8 mouse cellular contexts compared by ENCODE assay signal in the genomic region with DNA sequence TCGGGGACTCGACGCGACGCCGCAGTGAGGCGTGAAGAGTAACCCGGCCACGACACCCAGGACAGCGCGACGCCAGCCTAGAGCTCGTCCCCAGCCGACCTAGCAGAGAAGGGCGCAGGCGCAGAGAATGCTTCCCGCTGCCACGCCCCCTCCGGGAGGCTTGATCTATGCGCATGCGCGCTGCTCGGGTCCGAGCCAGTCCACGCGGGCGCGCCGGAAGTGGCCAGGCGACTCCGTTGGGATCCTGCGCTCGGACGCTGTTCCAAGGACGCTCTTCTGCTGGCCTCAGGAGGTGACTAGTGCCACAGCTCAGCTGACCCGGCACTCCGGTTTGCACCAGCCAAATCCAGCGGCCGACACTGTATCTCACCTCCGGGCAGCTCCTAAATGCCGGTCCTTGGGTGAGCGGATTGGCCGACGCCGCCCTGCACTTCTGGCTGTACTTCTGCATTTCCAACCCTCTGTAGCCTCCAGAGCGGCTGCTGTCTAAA. TPM values are rescaled to one million over a fixed set of nuclear protein-coding genes. Genes with fewer than 3 reads are reported as not detected.
DNase-seq lines count a peak whose midpoint lies in the region; ATAC-seq lines count a peak whose summit lies in the region.

Zfyve16 (minus strand) TSS at position 148 of the 491 bp plus-strand sequence.

- H3K4me1 ChIP-seq in heart, embryonic 14.5 days (ENCODE audit: control insufficient read depth in 2 of 2, insufficient read depth in 2 of 2, low read length in 2 of 2): 0 out of 4 replicates have a peak, but pooled peaks cover 0 to 5% of the 10 kb centered on the region in 2 experiments
- peaks cover 16% of the 10 kb centered on the region for H3K4me1 ChIP-seq in liver, embryonic 13.5 days (replicated peaks)
- H3K4me1 ChIP-seq in stomach, embryonic 16.5 days (ENCODE audit: control insufficient read depth, insufficient read depth, low read length): 0 out of 2 replicates have a peak, but pooled peaks cover 6% of the 10 kb centered on the region

- H3K36me3 ChIP-seq in heart, embryonic 14.5 days (ENCODE audit: control insufficient read depth, insufficient read depth, low read length): peaks cover 4% of the 10 kb centered on the region; the same call in 1 of the 2 replicates
- H3K36me3 ChIP-seq in liver, embryonic 13.5 days: no peaks in the 10 kb centered on the region
- no peaks in the 10 kb centered on the region for H3K36me3 ChIP-seq in stomach, embryonic 16.5 days (ENCODE audit: control insufficient read depth, insufficient read depth, low read length)

- DNase-seq in c-Kit-negative CD71-positive TER-119-positive erythroid progenitor cells, embryonic 14.5 days (ENCODE audit: low read depth, low spot score): peak; percentile 86
- peak; percentile 85 for DNase-seq in fibroblast of lung, adult 2 months (ENCODE audit: low read depth)
- DNase-seq in kidney, postnatal 14 days: peak; percentile 99
- peak; percentile 93 for DNase-seq in liver, embryonic 13.5 days
- DNase-seq in neural tube, embryonic 10.5 days (ENCODE audit: extremely low spot score, low spot score): peak; percentile 99

- peak within 1 kb of the TSS; percentile 75 to 80 for H3K4me3 ChIP-seq in heart, embryonic 14.5 days (ENCODE audit: control insufficient read depth in 1 of 2, insufficient read depth in 1 of 2, low read depth in 1 of 2, low read length in 2 of 2)
- peak within 1 kb of the TSS; percentile 73 for H3K4me3 ChIP-seq in liver, embryonic 13.5 days (replicated peaks)
- H3K4me3 ChIP-seq in stomach, embryonic 16.5 days (replicated peaks; ENCODE audit: low read length): peak within 1 kb of the TSS; percentile 87

- under 1% methylated on average over 46 of the region's 46 CpGs for WGBS in heart, embryonic 14.5 days
- WGBS in liver, embryonic 13.5 days (ENCODE audit: insufficient replicate concordance): under 1% methylated on average over 46 of the region's 46 CpGs
- under 1% methylated on average over 46 of the region's 46 CpGs for WGBS in stomach, embryonic 16.5 days

- no peaks in the 10 kb centered on the region for H3K27me3 ChIP-seq in heart, embryonic 14.5 days (ENCODE audit: control insufficient read depth, insufficient read depth, low read length)
- H3K27me3 ChIP-seq in liver, embryonic 13.5 days: no peaks in the 10 kb centered on the region
- H3K27me3 ChIP-seq in stomach, embryonic 16.5 days (ENCODE audit: control insufficient read depth, insufficient read depth, low read length): no peaks in the 10 kb centered on the region

- H3K4me2 ChIP-seq in heart, embryonic 14.5 days (ENCODE audit: low read length): peak within 1 kb of the TSS; percentile 68
- H3K4me2 ChIP-seq in liver, embryonic 13.5 days: peak within 1 kb of the TSS; percentile 94
- peak within 1 kb of the TSS; percentile 67 for H3K4me2 ChIP-seq in stomach, embryonic 16.5 days (ENCODE audit: low read depth, low read length)

- ATAC-seq in CD4-positive, CD25-positive, alpha-beta regulatory T cell, adult 4 months: peak; percentile 86
- ATAC-seq in heart, embryonic 14.5 days (ENCODE audit: insufficient number of reproducible peaks, insufficient read depth, low FRiP score, low read depth): peak; percentile 95
- peak; percentile 95 for ATAC-seq in liver, embryonic 13.5 days (ENCODE audit: low read depth)
- peak; percentile 97 for ATAC-seq in stomach, embryonic 16.5 days (ENCODE audit: insufficient read depth, low FRiP score)

- H3K27ac ChIP-seq in heart, embryonic 14.5 days (replicated peaks in 1 of 2; ENCODE audit: control insufficient read depth in 1 of 2, insufficient read depth in 1 of 2, low read depth in 2 of 2, low read length in 2 of 2): peak within 1 kb of the TSS; percentile 94 to 98
- H3K27ac ChIP-seq in liver, embryonic 13.5 days: peak within 1 kb of the TSS; percentile 89
- peak within 1 kb of the TSS; percentile 95 for H3K27ac ChIP-seq in stomach, embryonic 16.5 days (ENCODE audit: low read length)

- H3K9ac ChIP-seq in heart, embryonic 14.5 days (ENCODE audit: low read length): peak within 1 kb of the TSS; percentile 86
- H3K9ac ChIP-seq in liver, embryonic 13.5 days: peak within 1 kb of the TSS; percentile 76
- H3K9ac ChIP-seq in stomach, embryonic 16.5 days (ENCODE audit: low read length): peak within 1 kb of the TSS; percentile 88

- no peaks in the 10 kb centered on the region for H3K9me3 ChIP-seq in heart, embryonic 14.5 days (ENCODE audit: control insufficient read depth, low read length)
- H3K9me3 ChIP-seq in liver, embryonic 13.5 days (replicated peaks): no peaks in the 10 kb centered on the region
- no peaks in the 10 kb centered on the region for H3K9me3 ChIP-seq in stomach, embryonic 16.5 days (replicated peaks; ENCODE audit: control insufficient read depth, low read length)

RNA-seq across cellular contexts. Expression of gene Zfyve16, which starts in this region (rescaled TPM):
- 10 to 100 TPM; 10.6 to 11.4 TPM for polyA plus RNA-seq in CD4-positive, CD25-positive, alpha-beta regulatory T cell, adult 4 months (2017; shearing (Covaris generic))
- 10.5 and 10.8 TPM in 2 replicates for polyA plus RNA-seq in heart, embryonic 14.5 days (2014; fragmentation: Nextera tagmentation; extraction: Ambion mirVana)
- polyA plus RNA-seq in liver, embryonic 13.5 days (2015; fragmentation: Nextera tagmentation; extraction: Ambion mirVana): 1.5 and 2.0 TPM in 2 replicates
- 10.0 and 10.2 TPM in 2 replicates for polyA plus RNA-seq in stomach, embryonic 16.5 days (2015; fragmentation: Nextera tagmentation; extraction: Ambion mirVana)

Comparison
In these comparisons a context has a peak if more than half of its experiments do, and no peak if none do; other contexts are left out.
1. Peak in every context shown above with its lines: DNase-seq, ATAC-seq, H3K4me3 ChIP-seq and H3K27ac ChIP-seq.